Mouse (Mus musculus): ENCODE data around the gene Ifit3b. TPM values are rescaled to one million over a fixed set of nuclear protein-coding genes. Genes with fewer than 3 reads are reported as not detected.
A peak's percentile ranks its signal among the peaks of the same experiment; 100 is the strongest.
"Not testable (repeated sequence)": the region's sequence is repeated elsewhere in the genome, so short reads cannot be mapped to it uniquely, and the experiment has no call there.

Gene Ifit3b
- polyA plus RNA-seq, 1 experiment from 2014 or later, result not detected

DNA sequence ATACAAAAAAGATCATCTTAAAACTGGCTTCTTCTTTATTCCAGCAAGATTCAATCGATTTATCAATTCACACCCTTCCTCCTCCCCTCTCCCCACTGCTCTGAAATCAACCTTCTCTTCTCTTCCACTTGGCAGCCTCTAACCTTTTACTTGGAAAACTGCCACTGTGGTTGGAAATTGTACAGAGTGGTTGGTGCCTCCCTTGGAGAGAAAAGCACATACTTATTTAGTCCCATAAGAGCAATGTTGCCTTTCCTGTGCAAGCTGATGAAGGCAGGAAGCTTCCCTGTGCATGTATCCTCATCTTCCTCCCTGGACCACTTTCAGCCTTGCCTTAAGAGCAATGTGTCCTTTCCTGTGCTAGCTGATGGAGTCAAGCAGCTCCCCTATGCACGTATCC, 9.4 kb upstream of the Ifit3b start:
- H3K27ac ChIP-seq (ENCODE audit: low read depth, low read length), result no peak overlapping the region
- ATAC-seq (peak; percentile 61; the same call in 1 of the 2 replicates), DNase-seq (ENCODE audit: low spot score) (peak; percentile 78)
- no peaks in the 10 kb centered on the region for H3K36me3 ChIP-seq (ENCODE audit: control insufficient read depth, insufficient read depth, low read length)
- H3K9me3 ChIP-seq (replicated peaks; ENCODE audit: control insufficient read depth, low read length), result no peaks in the 10 kb centered on the region
- H3K4me3 ChIP-seq (ENCODE audit: low read depth, low read length), result no peak overlapping the region
- no peak overlapping the region for H3K4me2 ChIP-seq (ENCODE audit: low read length)
- no peak overlapping the region for H3K9ac ChIP-seq (ENCODE audit: low read length)
- H3K27me3 ChIP-seq (replicated peaks; ENCODE audit: control insufficient read depth, insufficient read depth, low read length), result no peaks in the 10 kb centered on the region
- no peaks in the 10 kb centered on the region for H3K4me1 ChIP-seq (ENCODE audit: control insufficient read depth, insufficient read depth, low read length)
- 77% methylated on average over 2 of the region's 2 CpGs for WGBS

DNA sequence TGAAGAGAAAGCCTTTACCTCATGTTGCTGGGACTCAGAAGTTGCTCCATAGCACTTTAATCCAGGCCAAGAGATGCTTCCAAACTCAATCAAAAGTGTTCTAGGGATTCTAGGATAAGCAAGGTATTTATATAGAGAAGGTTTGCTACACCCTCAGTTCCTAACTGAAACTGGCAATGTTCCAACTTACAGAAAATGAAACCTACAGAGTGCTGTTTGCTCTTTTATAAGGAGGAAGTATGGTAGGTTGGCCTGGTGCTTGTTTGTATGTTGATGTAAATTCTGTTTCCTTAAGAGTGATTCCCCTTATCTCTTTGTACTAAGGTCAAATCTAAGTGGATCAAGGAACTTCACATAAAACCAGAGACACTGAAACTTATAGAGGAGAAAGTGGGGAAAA, 8.5 kb upstream of the Ifit3b start:
- DNase-seq (ENCODE audit: low spot score), result not testable (repeated sequence)

DNA sequence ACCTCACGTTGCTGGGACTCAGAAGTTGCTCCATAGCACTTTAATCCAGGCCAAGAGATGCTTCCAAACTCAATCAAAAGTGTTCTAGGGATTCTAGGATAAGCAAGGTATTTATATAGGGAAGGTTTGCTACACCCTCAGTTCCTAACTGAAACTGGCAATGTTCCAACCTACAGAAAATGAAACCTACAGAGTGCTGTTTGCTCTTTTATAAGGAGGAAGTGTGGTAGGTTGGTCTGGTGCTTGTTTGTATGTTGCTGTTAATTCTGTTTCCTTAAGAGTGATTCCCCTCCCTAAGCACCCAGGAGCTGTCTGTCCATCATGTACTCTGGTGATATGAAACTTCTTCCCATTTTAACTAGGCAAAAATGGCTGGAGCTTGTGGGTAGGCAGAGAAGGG, 5.9 kb upstream of the Ifit3b start, which contains the start of gene Ifit1bl1:
Gene Ifit1bl1, minus strand, starts transcription at position 69 of the 400 bp plus-strand sequence.
- not testable (repeated sequence) for DNase-seq (ENCODE audit: low spot score); H3K4me1 ChIP-seq (ENCODE audit: control insufficient read depth, insufficient read depth, low read length); ATAC-seq; H3K4me3 ChIP-seq (ENCODE audit: low read depth, low read length); H3K9me3 ChIP-seq (replicated peaks; ENCODE audit: control insufficient read depth, low read length); H3K36me3 ChIP-seq (ENCODE audit: control insufficient read depth, insufficient read depth, low read length); H3K9ac ChIP-seq (ENCODE audit: low read length); H3K27me3 ChIP-seq (replicated peaks; ENCODE audit: control insufficient read depth, insufficient read depth, low read length); H3K27ac ChIP-seq (ENCODE audit: low read depth, low read length); H3K4me2 ChIP-seq (ENCODE audit: low read length)
- WGBS, result 43% methylated on average over 1 of the region's 1 CpGs

More for the DNA sequence above, 8.5 kb upstream of the Ifit3b start:
- not testable (repeated sequence) for H3K4me3 ChIP-seq (ENCODE audit: low read depth, low read length); H3K9me3 ChIP-seq (replicated peaks; ENCODE audit: control insufficient read depth, low read length); H3K9ac ChIP-seq (ENCODE audit: low read length); H3K27ac ChIP-seq (ENCODE audit: low read depth, low read length); H3K27me3 ChIP-seq (replicated peaks; ENCODE audit: control insufficient read depth, insufficient read depth, low read length); H3K36me3 ChIP-seq (ENCODE audit: control insufficient read depth, insufficient read depth, low read length); H3K4me1 ChIP-seq (ENCODE audit: control insufficient read depth, insufficient read depth, low read length); ATAC-seq; H3K4me2 ChIP-seq (ENCODE audit: low read length)

DNA sequence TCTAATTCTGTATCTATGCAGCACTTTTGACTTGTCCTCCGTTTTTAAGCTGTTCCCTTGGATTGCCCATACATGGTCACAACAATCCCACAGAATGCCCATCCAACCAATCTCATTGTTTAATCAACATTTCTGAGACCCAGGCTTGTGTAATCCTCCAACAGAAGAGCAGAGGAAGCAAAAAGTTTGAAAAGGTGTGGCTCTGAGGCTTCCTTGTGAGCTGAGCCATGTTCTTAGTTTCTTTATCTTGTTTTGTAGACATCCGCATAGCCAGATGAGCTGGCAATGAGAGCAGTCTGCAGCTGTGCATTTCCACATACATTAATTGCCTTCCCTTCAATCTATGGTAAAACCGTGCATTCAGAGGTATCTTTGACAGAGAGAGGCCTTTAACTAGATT, 2.3 kb upstream of the Ifit3b start:
- no peak overlapping the region for H3K27ac ChIP-seq (ENCODE audit: low read depth, low read length)

DNA sequence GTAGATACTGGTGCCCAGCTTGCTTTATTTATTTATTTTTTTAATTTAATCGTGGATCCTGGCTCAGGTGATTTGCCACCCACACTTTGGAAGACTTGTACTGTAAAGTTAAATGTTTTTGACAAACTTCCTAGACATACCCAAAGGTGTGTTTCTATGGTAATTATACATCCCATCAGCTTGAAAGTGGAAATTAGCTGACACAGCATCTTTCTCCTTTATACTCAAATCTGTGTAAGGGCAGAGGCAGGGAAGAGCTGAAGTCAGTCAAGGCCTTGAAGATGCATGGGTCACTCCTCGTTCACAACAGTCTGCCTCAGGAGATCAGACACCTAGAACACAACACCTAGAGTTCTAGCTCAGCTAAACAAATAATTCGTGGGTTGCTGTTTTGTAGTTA, 2.3 kb downstream of the Ifit3b start:
- H3K4me3 ChIP-seq (ENCODE audit: low read depth, low read length); H3K9me3 ChIP-seq (replicated peaks; ENCODE audit: control insufficient read depth, low read length); H3K4me2 ChIP-seq (ENCODE audit: low read length); H3K27me3 ChIP-seq (replicated peaks; ENCODE audit: control insufficient read depth, insufficient read depth, low read length); H3K27ac ChIP-seq (ENCODE audit: low read depth, low read length); DNase-seq (ENCODE audit: low spot score); H3K36me3 ChIP-seq (ENCODE audit: control insufficient read depth, insufficient read depth, low read length); H3K9ac ChIP-seq (ENCODE audit: low read length); H3K4me1 ChIP-seq (ENCODE audit: control insufficient read depth, insufficient read depth, low read length); ATAC-seq: not testable (repeated sequence)
- WGBS, result 78% methylated on average over 3 of the region's 3 CpGs

More for the DNA sequence above, 2.3 kb upstream of the Ifit3b start:
- no peaks in the 10 kb centered on the region for H3K36me3 ChIP-seq (ENCODE audit: control insufficient read depth, insufficient read depth, low read length)
- DNase-seq (ENCODE audit: low spot score) (no peak), ATAC-seq (no peak)
- 85% methylated on average over 3 of the region's 3 CpGs for WGBS
- no peak overlapping the region for H3K9ac ChIP-seq (ENCODE audit: low read length)
- no peaks in the 10 kb centered on the region for H3K4me1 ChIP-seq (ENCODE audit: control insufficient read depth, insufficient read depth, low read length)
- H3K4me3 ChIP-seq (ENCODE audit: low read depth, low read length), result no peak overlapping the region
- no peaks in the 10 kb centered on the region for H3K9me3 ChIP-seq (replicated peaks; ENCODE audit: control insufficient read depth, low read length)
- no peak overlapping the region for H3K4me2 ChIP-seq (ENCODE audit: low read length)
- H3K27me3 ChIP-seq (replicated peaks; ENCODE audit: control insufficient read depth, insufficient read depth, low read length), result no peaks in the 10 kb centered on the region

DNA sequence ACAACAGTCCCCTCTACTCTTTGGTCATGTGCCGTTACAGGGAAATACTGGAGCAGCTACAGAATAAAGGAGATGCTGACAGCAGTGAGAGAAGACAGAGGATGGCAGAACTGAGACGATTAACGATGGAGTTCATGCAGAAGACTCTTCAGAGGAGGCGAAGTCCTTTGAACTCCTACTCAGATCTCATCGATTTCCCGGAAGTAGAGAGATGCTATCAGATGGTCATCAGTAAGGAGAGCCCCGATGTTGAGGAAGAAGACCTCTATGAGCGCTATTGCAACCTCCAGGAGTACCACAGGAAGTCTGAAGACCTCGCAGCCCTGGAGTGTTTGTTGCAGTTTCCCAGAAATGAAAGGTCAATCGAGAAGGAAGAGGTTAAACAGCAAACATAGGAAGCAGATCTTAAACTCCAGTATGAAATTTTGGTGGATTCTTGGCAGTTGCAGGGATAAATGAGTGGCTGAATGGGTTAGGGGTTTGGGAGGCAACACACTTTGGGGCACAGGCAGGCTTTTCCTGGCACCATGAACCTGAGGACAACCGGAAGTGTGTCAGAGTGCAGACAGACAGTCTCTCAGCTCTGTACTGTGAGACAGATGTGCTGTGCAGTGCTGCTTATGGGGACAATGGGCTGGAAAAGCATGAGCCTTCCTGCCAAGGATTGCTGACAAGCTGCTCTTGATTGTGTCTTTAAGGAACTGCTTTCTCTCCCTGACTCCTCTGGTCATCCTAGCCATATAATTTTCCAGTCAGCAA, 4.7 kb downstream of the Ifit3b start:
- H3K9ac ChIP-seq (ENCODE audit: low read length); H3K4me2 ChIP-seq (ENCODE audit: low read length); H3K4me1 ChIP-seq (ENCODE audit: control insufficient read depth, insufficient read depth, low read length); ATAC-seq; DNase-seq (ENCODE audit: low spot score); H3K9me3 ChIP-seq (replicated peaks; ENCODE audit: control insufficient read depth, low read length); H3K27ac ChIP-seq (ENCODE audit: low read depth, low read length); H3K36me3 ChIP-seq (ENCODE audit: control insufficient read depth, insufficient read depth, low read length); H3K4me3 ChIP-seq (ENCODE audit: low read depth, low read length); H3K27me3 ChIP-seq (replicated peaks; ENCODE audit: control insufficient read depth, insufficient read depth, low read length): not testable (repeated sequence)
- WGBS, result 91% methylated on average over 4 of the region's 11 CpGs

DNA sequence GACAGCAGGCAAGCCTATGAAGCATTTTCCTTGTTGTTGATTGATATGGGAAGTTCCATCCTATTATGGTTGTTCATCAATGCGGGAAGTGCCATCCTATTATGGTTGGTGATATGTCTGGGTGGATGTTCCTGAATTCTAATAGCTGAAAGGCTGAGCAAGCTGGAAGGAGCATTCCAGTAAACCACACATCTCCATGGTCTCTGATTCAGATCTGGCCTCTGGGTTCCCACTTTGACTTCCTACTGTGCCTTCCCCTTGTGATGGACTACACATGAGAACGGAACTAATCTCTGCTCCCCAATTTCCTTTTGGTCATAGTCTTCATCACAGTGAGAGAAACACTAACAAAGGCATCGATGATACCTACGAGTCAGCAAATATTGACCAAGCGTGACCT, 13.1 kb downstream of the Ifit3b start:
- H3K27me3 ChIP-seq (replicated peaks; ENCODE audit: control insufficient read depth, insufficient read depth, low read length), result no peaks in the 10 kb centered on the region
- no peaks in the 10 kb centered on the region for H3K36me3 ChIP-seq (ENCODE audit: control insufficient read depth, insufficient read depth, low read length)
- H3K27ac ChIP-seq (ENCODE audit: low read depth, low read length), result no peak overlapping the region
- H3K4me3 ChIP-seq (ENCODE audit: low read depth, low read length), result no peak overlapping the region
- H3K4me1 ChIP-seq (ENCODE audit: control insufficient read depth, insufficient read depth, low read length), result no peaks in the 10 kb centered on the region
- 94% methylated on average over 5 of the region's 5 CpGs for WGBS
- no peaks in the 10 kb centered on the region for H3K9me3 ChIP-seq (replicated peaks; ENCODE audit: control insufficient read depth, low read length)
- no peak overlapping the region for H3K9ac ChIP-seq (ENCODE audit: low read length)
- H3K4me2 ChIP-seq (ENCODE audit: low read length), result no peak overlapping the region
- DNase-seq (ENCODE audit: low spot score) (no peak), ATAC-seq (no peak)

DNA sequence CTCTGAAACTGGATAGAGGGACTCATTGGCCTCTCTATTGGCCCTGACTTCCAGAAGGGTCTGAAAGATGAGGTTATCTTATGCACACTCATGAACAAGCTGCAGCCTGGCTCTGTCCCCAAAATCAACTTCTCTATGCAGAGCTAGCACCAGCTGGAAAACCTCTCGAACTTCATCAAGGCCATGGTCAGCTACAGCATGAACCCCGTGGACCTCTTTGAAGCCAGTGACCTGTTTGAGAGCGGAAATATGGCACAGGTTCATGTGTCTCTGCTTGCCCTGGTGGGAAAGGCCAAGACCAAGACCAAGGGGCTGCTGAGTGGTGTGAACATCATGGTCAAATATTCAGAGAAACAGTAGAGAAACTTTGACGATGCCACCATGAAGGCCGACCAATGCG, 16.0 kb downstream of the Ifit3b start:
- ATAC-seq, result no peak
- no peaks in the 10 kb centered on the region for H3K36me3 ChIP-seq (ENCODE audit: control insufficient read depth, insufficient read depth, low read length)
- H3K27ac ChIP-seq (ENCODE audit: low read depth, low read length), result no peak overlapping the region
- H3K4me1 ChIP-seq (ENCODE audit: control insufficient read depth, insufficient read depth, low read length), result no peaks in the 10 kb centered on the region
- WGBS, result 93% methylated on average over 6 of the region's 6 CpGs
- no peaks in the 10 kb centered on the region for H3K27me3 ChIP-seq (replicated peaks; ENCODE audit: control insufficient read depth, insufficient read depth, low read length)
- no peak for DNase-seq (ENCODE audit: low spot score)
- H3K9ac ChIP-seq (ENCODE audit: low read length), result no peak overlapping the region
- H3K9me3 ChIP-seq (replicated peaks; ENCODE audit: control insufficient read depth, low read length), result no peaks in the 10 kb centered on the region
- no peak overlapping the region for H3K4me2 ChIP-seq (ENCODE audit: low read length)
- no peak overlapping the region for H3K4me3 ChIP-seq (ENCODE audit: low read depth, low read length)

DNA sequence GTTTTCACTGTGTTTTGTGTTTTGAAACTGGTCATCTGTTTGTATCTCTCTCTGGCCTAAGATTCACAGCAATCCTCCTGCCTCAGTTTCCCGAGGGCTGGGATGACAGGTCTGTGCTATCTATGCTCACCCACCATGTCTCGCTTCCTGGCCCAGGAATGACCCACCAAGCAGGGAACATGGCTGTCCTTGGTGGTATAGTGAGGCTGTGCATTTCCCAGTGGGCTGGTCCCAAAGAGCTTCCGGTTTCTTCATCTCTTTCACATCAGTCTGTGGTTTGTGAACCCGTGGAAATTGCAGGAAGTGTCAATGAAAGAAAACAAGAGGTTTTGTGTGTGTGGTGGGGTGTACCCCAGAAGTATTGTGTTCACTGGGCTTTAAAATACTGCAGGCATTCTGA, 16.9 kb downstream of the Ifit3b start:
- whole genome bisulfite sequencing, result 79% methylated on average over 4 of the region's 4 CpGs
- no peak overlapping the region for H3K4me2 ChIP-seq (ENCODE audit: low read length)

More for the DNA sequence above, 16.9 kb downstream of the Ifit3b start:
- no peak for DNase-seq (ENCODE audit: low spot score)
- no peaks in the 10 kb centered on the region for H3K27me3 ChIP-seq (replicated peaks; ENCODE audit: control insufficient read depth, insufficient read depth, low read length)
- H3K36me3 ChIP-seq (ENCODE audit: control insufficient read depth, insufficient read depth, low read length), result no peaks in the 10 kb centered on the region
- H3K27ac ChIP-seq (ENCODE audit: low read depth, low read length), result no peak overlapping the region
- H3K9ac ChIP-seq (ENCODE audit: low read length), result no peak overlapping the region
- H3K4me1 ChIP-seq (ENCODE audit: control insufficient read depth, insufficient read depth, low read length), result no peaks in the 10 kb centered on the region
- no peaks in the 10 kb centered on the region for H3K9me3 ChIP-seq (replicated peaks; ENCODE audit: control insufficient read depth, low read length)
- ATAC-seq, result no peak
- H3K4me3 ChIP-seq (ENCODE audit: low read depth, low read length), result no peak overlapping the region

Data from forebrain, embryonic 14.5 days (tissue).